22 mouse cellular contexts compared by ENCODE assay signal in the genomic region with DNA sequence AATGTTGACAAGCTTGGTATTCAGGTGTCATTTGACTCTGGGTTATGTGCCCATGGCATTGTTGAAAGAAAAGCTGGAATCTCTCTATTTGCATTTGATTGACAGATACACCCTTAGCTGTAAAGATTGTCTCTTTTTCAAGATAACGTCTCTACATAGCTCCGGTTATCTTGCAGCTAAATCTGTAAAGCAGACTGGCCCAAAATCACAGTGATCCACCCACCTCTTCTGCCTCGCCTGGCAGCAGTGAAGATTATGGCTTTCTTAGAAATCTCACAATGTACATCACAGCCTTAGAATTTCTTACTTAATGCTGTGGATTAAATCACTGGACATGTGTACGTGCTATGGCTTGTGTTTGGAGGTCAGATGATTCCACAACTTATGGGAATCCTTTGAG. TPM values are rescaled to one million over a fixed set of nuclear protein-coding genes. Genes with fewer than 3 reads are reported as not detected.
DNase-seq lines count a peak whose midpoint lies in the region; ATAC-seq and TF ChIP-seq lines count a peak whose summit lies in the region.
"Had no signal": no experiment of that assay in that cellular context is flagged by ENCODE, and none has a peak within 500 bp of the region (broad histone marks: within the 10 kb centered on the region; RNA-seq: fewer than 3 reads in every experiment).

No protein-coding gene starts in this region.

- intact Hi-C loops in left cerebral cortex, adult 2 months (cut with DNase I), result no loop called here

- H3K4me3 ChIP-seq in left cerebral cortex, adult 2 months, result no peak overlapping the region
- H3K4me3 ChIP-seq: embryonic facial prominence, embryonic 10.5 days; embryonic facial prominence, embryonic 12.5 days; forebrain, embryonic 13.5 days; forebrain, embryonic 15.5 days had no signal

- DNase-seq in frontal cortex, postnatal 10 days (ENCODE audit: low spot score in 2 of 2), result no peak
- no peak for DNase-seq in left cerebral cortex, adult 2 months (ENCODE audit: extremely low spot score in 1 of 2, low spot score in 2 of 2)
- DNase-seq in left cerebral cortex, adult 8-10 months (ENCODE audit: low spot score in 2 of 2), result no peak
- DNase-seq in right cerebral cortex, adult 2 months (ENCODE audit: low spot score in 2 of 2), result peak; percentile 32 to 38
- DNase-seq in right cerebral cortex, postnatal 10 days (ENCODE audit: low spot score in 2 of 2), result no peak
- DNase-seq: adrenal gland, adult 8-10 months; adrenal gland, postnatal 14 days; B cell, adult 2 months; cerebellum, adult 11-12 months; cerebellum, adult 2 months; cerebellum, adult 9-10 months; cerebellum, postnatal 10 days; cerebellum, postnatal 25 days; forebrain, postnatal 0 days had no signal

- peak; percentile 89 for ATAC-seq in frontal cortex, adult (ENCODE audit: low TSS enrichment)
- ATAC-seq: activated CD4-positive, CD25-positive, alpha-beta regulatory T cell, adult 4 months; CD4-positive, CD25-positive, alpha-beta regulatory T cell, adult 4 months; forebrain, embryonic 13.5 days; forebrain, embryonic 15.5 days; forebrain, postnatal 0 days; Patski had no signal

- no peak for TF ChIP-seq CTCF in left cerebral cortex, adult 2 months (IDR thresholded peaks at IDR 0.05)

- H3K27ac ChIP-seq in left cerebral cortex, adult 2 months, result peak overlapping the region; percentile 16; the same call in 1 of the 2 replicates
- H3K27ac ChIP-seq: embryonic facial prominence, embryonic 10.5 days; embryonic facial prominence, embryonic 12.5 days; forebrain, embryonic 13.5 days; forebrain, embryonic 15.5 days had no signal

RNA-seq across cellular contexts. Expression of gene Edem1, which starts 10.9 kb away (rescaled TPM):
- 10 to 100 TPM; 17.1 to 18.1 TPM for total RNA-seq in left cerebral cortex, adult 2 months (2021)
- 10 to 100 TPM; 18.2 to 26.0 (median 21.3) TPM for total RNA-seq in left cerebral cortex, adult 8-10 months (2022)

RNA-seq across cellular contexts. Expression of gene Arl8b, which starts 34.6 kb away (rescaled TPM):
- 100 to 1,000 TPM; 200 to 203 TPM for total RNA-seq in left cerebral cortex, adult 2 months (2021)
- total RNA-seq in left cerebral cortex, adult 8-10 months (2022), result 100 to 1,000 TPM; 199 to 232 (median 219) TPM

Comparison
In these comparisons a context has a peak if more than half of its experiments do, and no peak if none do; other contexts are left out.
1. DNase-seq: peak in right cerebral cortex, adult 2 months (2 of 2); none in frontal cortex, postnatal 10 days (0 of 2), left cerebral cortex, adult 2 months (0 of 2), left cerebral cortex, adult 8-10 months (0 of 2) and right cerebral cortex, postnatal 10 days (0 of 2).